Mouse (Mus musculus) thymus, adult 2 months (tissue): ENCODE results near the gene Rapgef5. TPM values are rescaled to one million over a fixed set of nuclear protein-coding genes. Genes with fewer than 3 reads are reported as not detected.

ENCODE experiments used
- DNase-seq: peaks from one replicate; pipeline ENCODE4 v3.0.0; 2021
- H3K27ac ChIP-seq: fragments of 200-500 bp; 2 replicates; pipeline ENCODE4 v1.5.1; 2012; ENCODE audit warnings: low read length, control low read depth; ENCODE audit not compliant: control insufficient read depth, insufficient read depth
- H3K27me3 ChIP-seq: fragments of 200-500 bp; 2 replicates; pipeline ENCODE4 v1.6.1; 2012; ENCODE audit warnings: mild to moderate bottlenecking, low read length, moderate library complexity, mixed read lengths; ENCODE audit not compliant: control insufficient read depth, insufficient read depth
- H3K36me3 ChIP-seq: fragments of 200-500 bp; 2 replicates; pipeline ENCODE4 v1.6.1; 2012; ENCODE audit warnings: mild to moderate bottlenecking, low read length, moderate library complexity; ENCODE audit not compliant: control insufficient read depth, insufficient read depth
- H3K4me1 ChIP-seq: fragments of 200-500 bp; replicated peaks from 2 replicates; pipeline ENCODE4 v1.6.1; 2012; ENCODE audit warnings: low read length; ENCODE audit not compliant: control insufficient read depth, insufficient read depth
- H3K4me3 ChIP-seq: fragments of 200-500 bp; 2 replicates; pipeline ENCODE4 v1.5.1; 2012; ENCODE audit warnings: mild to moderate bottlenecking, low read length, control low read depth, moderate library complexity; ENCODE audit not compliant: control insufficient read depth, insufficient read depth
- CTCF ChIP-seq: fragments of 200-500 bp; IDR thresholded peaks from 2 replicates; pipeline ENCODE4 v1.5.1; 2012; ENCODE audit warnings: mild to moderate bottlenecking, control low read depth, low read length, moderate library complexity, borderline replicate concordance; ENCODE audit not compliant: control insufficient read depth, poor library complexity, insufficient read depth; ENCODE audit errors: extremely low read depth
- POLR2A ChIP-seq: fragments of 200-500 bp; IDR thresholded peaks from 2 replicates; pipeline ENCODE4 v1.6.1; 2012; ENCODE audit warnings: mild to moderate bottlenecking, low read length, control low read depth, moderate library complexity; ENCODE audit not compliant: control insufficient read depth, poor library complexity, insufficient read depth; ENCODE audit errors: extremely low read depth
- WGBS: fragments of 180-500 bp; shearing (Covaris S2); methylation state at CpG from one replicate; pipeline ENCODE4 v1.1.7; 2018; 5-methylcytosine and 5-hydroxymethylcytosine counted together
- polyA plus RNA-seq: library from polyadenylated mRNA; depleted of rRNA; stranded (reverse); fragments of >200 nt; gene quantifications from 2 replicates; pipeline ENCODE4 v1.2.3, GENCODE M21; 2012

Rapgef5 gene
- polyA plus RNA-seq, 1 experiment: 5.6 TPM

DNA sequence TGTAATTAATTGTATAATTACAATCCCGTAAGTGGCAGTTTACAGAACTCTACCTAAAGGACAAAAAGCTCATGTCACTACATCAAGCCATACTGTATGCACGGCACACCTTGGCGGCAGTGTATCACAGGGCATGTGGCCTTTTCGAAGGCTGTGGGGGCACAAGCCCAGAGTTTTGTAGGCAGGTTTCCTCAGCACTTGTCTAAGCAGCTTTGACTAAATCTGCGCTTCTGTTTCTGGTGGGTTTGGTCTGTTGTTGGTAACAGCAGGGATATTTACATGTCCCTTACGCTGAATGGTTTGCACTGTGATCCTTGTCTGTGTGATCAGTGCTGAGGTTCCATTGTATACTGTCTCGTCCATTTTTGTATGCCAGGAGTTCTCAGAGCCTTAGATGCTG is 230.3 kb downstream of the Rapgef5 start:
- H3K36me3 ChIP-seq: no peaks in the 10 kb centered on the region
- H3K4me3 ChIP-seq: no peak overlapping the region
- TF ChIP-seq POLR2A (no peak), CTCF (no peak)
- no peaks in the 10 kb centered on the region for H3K4me1 ChIP-seq
- H3K27ac ChIP-seq: no peak overlapping the region
- DNase-seq: no peak
- H3K27me3 ChIP-seq: no peaks in the 10 kb centered on the region
- WGBS: 97% methylated on average over 7 of the region's 7 CpGs

DNA sequence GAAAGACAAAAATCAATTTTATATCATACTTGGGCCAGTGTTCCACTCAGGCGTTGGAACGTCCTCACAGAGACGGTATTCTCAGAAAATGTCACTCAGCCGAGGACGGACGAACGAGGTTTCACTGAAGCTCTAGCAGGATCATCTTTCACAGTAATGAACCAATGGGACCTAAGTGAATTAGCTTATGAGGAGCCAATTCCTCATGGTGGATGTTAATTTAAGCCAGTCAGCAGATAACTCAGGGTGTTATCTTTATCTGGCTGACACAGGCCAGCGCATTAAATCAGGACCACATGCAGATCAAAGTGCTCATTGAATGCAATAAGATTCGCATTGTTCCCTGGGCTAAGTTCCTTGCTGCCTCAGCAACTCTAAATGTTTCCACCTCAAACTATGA is 234.8 kb downstream of the Rapgef5 start:
- no peaks in the 10 kb centered on the region for H3K36me3 ChIP-seq
- DNase-seq: no peak
- no peak overlapping the region for H3K27ac ChIP-seq
- TF ChIP-seq CTCF (no peak), POLR2A (no peak)
- H3K4me3 ChIP-seq: no peak overlapping the region
- 92% methylated on average over 9 of the region's 9 CpGs for WGBS
- H3K27me3 ChIP-seq: no peaks in the 10 kb centered on the region
- H3K4me1 ChIP-seq: peaks cover 3% of the 10 kb centered on the region; the same call in 1 of the 2 replicates

DNA sequence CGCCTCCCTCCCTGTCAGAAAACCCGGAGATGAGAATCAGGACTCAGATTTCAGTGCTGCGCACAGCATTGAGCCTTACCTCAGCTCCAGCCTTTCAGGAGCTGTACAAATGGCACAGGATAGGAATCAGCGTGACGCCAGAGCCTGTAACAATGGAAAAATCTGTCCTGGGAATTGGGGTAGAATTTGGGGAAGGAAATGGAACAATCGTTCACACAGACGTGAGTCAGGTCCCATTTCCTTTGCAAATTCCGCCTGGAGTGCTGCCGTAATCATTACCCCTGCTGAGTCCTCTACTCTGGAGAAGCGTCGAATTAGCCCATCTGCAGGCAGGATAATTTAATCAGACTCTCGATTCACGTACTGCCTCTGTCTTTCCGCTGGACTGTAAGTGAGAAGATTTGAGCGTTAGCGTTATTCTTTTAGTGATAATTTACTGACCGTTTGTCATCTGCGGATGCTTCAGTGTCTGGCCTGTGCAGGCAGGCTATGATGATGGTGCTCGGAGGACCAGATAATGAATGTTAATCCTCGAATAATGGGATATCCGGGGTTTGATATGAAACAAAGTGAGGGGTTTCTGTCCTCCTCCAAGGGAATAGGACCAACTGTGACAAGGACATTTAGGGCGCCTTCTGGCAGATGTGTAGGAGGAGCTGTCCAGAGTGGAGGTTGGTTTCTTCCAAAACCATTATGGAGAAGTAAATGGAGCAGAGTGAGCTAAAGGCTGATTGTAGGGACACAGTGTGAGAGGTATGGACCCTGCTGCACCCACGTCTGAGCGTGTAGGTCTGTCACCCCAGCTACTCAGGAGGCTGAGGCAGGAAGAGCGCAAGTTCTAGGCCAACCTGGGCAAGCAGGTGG is 235.5 kb downstream of the Rapgef5 start:
- Histone ChIP-seq H3K36me3 (no peaks in the 10 kb centered on the region), H3K4me3 (no peak overlapping the region), H3K27ac (no peak overlapping the region), H3K4me1 (peaks cover 5% of the 10 kb centered on the region; the same call in 1 of the 2 replicates), H3K27me3 (no peaks in the 10 kb centered on the region)
- 94% methylated on average over 25 of the region's 25 CpGs for WGBS
- TF ChIP-seq POLR2A (no peak), CTCF (no peak)
- DNase-seq: no peak

DNA sequence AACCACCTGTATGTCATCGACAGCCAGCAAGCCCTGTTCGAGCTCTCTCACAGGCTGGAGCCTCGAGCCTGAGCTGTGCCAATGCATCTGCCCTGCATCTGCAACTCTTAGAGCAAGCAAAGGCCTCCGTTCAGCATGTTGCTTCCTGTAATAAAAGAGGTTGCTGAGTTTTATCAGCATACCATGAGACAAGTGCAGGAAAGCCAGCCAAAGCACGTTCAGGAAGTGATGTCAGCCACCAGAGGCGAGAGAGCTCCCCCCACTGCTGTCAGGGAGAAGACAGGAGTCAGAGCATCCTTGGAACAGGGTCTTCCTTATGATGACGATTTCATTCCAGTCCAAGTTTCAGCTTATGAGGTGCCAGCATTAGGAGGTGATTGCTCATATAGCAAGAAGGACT is 239.7 kb downstream of the Rapgef5 start:
- Histone ChIP-seq H3K36me3 (no peaks in the 10 kb centered on the region), H3K27me3 (no peaks in the 10 kb centered on the region), H3K4me3 (no peak overlapping the region), H3K27ac (peak overlapping the region; percentile 34; the same call in 1 of the 2 replicates), H3K4me1 (peaks cover 5% of the 10 kb centered on the region; the same call in 1 of the 2 replicates)
- TF ChIP-seq POLR2A (no peak), CTCF (no peak)
- peak; percentile 32 for DNase-seq
- 25% methylated on average over 7 of the region's 7 CpGs for WGBS

DNA sequence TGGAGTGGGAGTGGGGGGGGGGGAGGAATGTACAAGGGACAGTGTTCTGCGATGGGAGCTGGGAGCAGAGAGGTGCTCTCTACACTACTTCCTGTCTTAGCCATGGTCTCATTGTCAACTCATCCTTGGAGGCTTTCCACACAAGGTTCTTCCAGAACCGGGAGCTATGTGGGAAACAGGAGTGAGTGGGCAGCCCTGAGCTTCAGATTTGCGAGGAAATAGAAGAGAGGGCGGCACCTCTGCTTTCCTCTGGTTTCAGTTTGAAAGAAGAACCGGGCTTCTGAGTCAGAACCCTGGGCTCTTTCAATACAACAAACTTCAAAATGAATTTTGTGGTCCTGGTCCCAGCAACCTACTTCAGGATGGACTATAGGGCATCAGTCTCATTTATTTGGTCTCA is 244.1 kb downstream of the Rapgef5 start:
- peaks cover 5% of the 10 kb centered on the region; the same call in 1 of the 2 replicates for H3K4me1 ChIP-seq
- WGBS: 87% methylated on average over 5 of the region's 5 CpGs
- TF ChIP-seq CTCF (no peak), POLR2A (no peak)

DNA sequence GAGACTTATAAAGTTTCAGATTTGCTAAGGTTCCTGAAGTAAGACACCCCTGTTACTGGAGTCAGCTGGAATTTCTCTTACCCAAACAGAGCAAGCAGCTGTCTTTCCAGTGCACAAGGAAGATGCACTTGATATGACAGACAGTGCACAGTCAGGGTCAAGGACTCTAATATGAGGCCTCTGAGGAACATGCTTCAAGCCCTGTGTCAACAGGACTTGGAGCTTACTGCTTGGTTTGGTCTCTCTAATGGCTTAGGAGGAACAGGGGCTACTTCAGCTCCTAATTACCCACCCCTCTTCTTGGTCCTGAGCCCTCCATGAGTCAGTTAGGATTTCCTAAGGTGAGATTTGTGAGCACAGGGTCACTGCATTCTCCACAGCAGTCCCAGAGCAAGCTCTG is 244.6 kb downstream of the Rapgef5 start:
- TF ChIP-seq POLR2A: no peak
- DNase-seq: no peak
- Histone ChIP-seq H3K36me3 (no peaks in the 10 kb centered on the region), H3K4me3 (no peak overlapping the region), H3K27me3 (no peaks in the 10 kb centered on the region), H3K27ac (no peak overlapping the region), H3K4me1 (peaks cover 4% of the 10 kb centered on the region; the same call in 1 of the 2 replicates)

More for the DNA sequence above, 244.1 kb downstream of the Rapgef5 start:
- H3K27ac ChIP-seq: no peak overlapping the region
- no peak for DNase-seq
- no peaks in the 10 kb centered on the region for H3K36me3 ChIP-seq
- H3K4me3 ChIP-seq: no peak overlapping the region
- no peaks in the 10 kb centered on the region for H3K27me3 ChIP-seq
